Mouse (Mus musculus): Measurements from ENCODE around the gene Kat2b.
"Not testable (repeated sequence)": the region's sequence is repeated elsewhere in the genome, so short reads cannot be mapped to it uniquely, and the experiment has no call there.

The Kat2b gene

GRCm38 (mm10) chr17:53570361-53570875 lies 3.8 kb downstream of the Kat2b start:
- DNase-seq = peak; percentile 67

GRCm38 (mm10) chr17:53570932-53571331 lies 4.3 kb downstream of the Kat2b start:
- DNase-seq = not testable (repeated sequence)

DNA sequence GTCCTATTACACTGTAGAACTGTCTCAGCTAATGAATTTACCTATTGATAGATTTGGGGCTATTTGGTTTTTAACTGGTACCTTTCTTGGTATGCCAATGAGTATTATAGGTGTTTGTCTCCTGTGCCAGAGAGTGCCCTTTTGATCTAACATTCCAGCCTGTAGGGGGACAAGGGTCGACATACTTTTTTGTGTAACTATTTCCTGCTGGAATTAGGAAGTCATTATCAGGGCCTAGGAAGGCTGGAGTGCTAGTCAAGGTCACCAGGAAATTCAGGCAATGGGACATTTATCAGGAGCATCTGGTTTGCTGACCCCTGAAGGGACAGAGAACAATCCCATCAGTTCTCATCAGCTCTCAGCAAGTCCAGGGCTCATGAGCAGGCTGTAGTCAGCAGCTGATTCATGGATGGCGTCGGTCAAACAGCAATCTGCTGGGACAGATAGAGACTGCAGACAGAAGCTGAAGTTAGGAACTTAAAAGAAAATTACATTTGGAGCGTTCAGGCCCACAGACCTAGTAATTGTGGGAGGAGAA lies 6.4 kb downstream of the Kat2b start:
- DNase-seq = no peak

DNA sequence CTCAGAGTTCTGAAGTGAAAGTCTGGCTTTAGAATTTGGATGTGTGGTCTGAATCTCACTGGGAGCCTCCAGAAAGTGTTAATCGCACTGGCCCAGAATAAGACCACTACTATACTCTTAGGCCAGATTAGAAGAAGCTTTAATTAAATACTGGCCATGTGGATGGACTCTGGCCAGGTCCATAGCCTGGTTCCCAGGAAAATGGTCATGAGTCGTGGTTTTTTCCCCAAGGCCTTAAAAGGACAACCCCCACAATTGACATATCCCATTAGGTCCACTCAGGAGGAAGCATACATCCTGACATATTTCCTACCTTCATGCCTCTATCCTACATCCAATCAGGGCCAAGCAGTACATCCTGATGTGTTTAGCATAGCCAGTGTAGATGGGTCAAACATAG lies 10.5 kb downstream of the Kat2b start:
- DNase-seq = no peak

- DNase-seq = no peak
Observed at GRCm38 (mm10) chr17:53577754-53578153, 11.1 kb downstream of the Kat2b start.

DNA sequence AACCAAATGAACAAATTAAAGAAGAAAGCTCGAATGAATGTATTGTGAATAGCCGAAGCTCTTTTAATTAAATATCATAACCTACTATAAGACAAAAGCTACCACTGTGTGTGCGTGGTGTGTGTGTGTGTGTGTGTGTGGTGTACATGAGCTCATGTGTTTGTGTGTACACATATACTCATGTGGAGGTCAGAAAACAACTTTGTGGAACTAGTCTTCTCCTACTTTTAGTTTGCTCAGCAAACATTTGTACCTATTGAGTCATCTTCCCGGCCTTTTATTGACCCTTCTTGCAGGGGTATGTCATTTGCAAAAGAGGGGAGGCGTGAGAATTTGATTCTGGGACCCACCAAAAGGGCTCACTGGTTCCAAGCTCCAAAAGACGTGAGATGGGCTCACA lies 11.6 kb downstream of the Kat2b start:
- DNase-seq = no peak

GRCm38 (mm10) chr17:53578776-53579175 lies 12.1 kb downstream of the Kat2b start:
- DNase-seq = peak; percentile 41

- DNase-seq = no peak
Observed at GRCm38 (mm10) chr17:53579612-53580011, 13.0 kb downstream of the Kat2b start.

DNA sequence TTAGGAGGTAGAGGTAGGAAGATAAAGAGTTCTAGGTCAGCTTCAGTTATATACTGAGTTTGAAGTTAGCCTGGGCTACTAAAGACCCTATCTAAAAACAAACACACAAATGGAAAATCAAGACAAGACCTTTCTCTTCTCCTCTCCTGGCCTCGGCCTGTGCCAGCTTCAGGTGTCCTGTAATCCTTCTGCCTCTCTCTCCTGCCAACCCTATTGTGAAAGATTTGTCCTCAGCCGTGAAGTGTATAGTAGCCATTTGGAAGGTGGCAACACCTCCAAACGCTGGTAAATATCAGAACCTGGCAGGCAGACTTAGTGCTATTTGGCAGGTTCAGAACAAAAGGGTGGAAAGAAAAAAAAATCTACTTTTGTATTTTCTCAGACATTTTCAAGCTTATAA lies 13.6 kb downstream of the Kat2b start:
- no peak for DNase-seq

DNA sequence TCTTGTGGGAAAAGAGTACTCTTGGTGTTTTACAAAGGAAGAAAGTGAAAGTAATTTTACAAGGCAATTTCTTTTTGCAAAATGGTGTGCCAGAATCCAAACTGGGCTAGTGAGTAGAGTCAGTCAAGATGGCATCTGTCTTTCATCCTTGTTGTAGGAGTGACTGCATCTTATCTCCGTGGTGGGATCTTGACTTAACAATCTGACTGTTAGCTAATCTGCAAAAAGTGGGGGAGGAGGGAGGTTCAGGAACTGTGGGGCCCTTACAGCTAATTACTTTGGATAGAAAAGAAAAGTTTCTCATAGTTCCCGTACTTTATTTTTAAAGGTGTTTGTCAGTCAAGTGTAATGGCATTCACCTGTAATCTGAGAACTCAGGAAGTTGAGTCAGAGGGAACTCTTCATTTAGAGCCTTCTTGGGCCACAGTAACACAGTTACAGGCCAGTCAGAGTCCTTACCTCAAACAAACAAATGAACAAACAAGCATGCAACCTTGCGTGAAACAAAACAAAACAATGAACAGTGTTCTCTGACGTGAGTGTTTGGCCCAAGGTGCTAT lies 15.4 kb downstream of the Kat2b start:
- DNase-seq = no peak

DNA sequence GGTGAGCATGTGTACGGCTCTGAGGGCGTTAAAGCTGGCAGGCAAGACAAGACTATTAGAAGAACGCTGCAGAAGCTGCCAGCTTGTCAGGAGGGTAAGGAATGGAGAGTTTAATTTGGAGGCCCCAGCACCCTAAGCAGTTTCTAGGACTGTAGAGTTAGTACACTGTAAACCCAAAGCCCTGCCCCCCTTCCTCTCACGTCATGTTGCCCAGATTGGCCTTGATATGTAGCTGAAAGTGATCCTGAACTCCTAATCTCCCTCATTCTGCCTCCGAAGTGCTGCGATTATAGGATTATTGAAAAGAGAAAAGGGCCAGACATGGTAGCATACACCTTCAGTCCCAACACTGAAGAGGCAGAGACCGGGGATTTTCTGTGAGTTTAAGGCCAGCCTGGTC lies 16.1 kb downstream of the Kat2b start:
- no peak for DNase-seq

GRCm38 (mm10) chr17:53583846-53584579 lies 17.4 kb downstream of the Kat2b start:
- DNase-seq = no peak

DNA sequence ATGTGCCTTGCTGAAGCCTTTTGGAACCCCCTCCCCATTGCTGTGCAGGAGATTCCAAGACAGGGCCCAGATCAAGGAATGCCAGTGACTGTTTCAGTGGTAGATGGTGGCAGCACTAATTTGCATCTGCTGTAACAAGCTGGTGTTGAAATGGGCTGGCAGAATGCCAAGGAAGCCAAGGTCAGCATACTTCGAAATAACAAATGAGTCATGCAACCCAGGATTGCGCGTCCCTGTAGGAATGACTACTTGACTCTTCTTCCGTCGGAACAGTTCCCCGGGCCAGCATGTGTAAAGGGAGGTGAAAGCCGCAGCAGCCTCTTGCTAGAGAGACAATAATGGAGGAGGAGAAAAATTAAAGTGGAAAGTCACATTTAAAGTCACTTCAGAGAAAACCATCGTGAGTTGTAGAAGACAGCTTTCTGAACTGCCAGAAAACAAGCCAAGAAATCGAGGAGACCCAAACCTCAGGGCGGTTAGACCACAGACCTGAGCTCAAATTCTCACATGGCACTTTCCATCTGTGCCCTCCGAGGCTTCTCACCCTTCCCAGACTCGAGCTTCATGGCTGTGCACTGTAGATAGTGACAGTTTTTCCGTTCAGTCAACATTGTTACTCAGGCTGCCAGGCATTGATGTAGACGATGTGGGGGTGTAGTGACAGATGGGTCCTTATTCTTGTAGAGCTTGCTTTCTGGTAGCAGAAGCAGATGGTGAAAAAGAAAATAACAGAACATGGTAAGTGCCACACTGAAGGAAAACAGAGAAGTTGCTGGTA lies 20.6 kb downstream of the Kat2b start:
- peak; percentile 74 for DNase-seq

GRCm38 (mm10) chr17:53588097-53588855 lies 21.6 kb downstream of the Kat2b start:
- DNase-seq = no peak

- DNase-seq = no peak
Observed at GRCm38 (mm10) chr17:53590110-53590509, 23.4 kb downstream of the Kat2b start.

DNA sequence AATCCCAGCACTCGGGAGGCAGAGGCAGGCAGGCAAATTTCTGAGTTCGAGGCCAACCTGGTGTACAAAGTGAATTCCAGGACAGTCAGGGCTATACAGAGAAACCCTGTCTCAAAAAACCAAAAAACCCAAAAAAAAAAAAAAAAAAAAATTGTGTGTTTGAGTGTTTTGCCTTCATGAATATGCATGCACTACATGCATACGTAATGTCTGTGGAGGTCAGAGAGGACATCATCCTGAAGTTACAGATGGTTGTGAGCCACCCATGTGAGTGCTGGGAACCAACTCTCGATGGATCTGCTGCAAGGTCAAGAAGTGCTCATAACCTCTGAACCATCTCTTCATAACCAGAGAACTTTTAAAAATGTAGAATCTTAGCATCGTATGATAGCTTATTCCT lies 25.2 kb downstream of the Kat2b start:
- no peak for DNase-seq

DNA sequence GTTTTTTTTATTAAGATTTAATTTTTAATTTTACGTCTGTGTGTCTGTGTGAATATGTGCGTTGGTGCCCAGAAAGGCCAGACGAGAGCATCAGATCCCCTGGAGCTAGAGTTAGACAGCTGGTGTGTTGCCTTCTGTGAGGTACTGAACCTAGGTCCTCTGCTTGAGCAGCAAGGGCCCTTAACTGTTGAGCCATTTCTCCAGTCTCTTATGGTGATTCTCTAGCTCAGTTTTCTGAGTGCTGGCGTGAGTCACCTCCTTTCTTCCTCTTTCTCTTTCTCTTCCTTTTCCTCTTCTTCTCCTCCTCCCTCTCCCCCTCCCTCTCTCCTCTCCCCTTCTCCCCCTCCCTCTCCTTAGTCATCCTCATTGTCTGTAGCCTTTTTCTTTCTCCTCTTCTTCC lies 27.9 kb downstream of the Kat2b start:
- DNase-seq = no peak

DNA sequence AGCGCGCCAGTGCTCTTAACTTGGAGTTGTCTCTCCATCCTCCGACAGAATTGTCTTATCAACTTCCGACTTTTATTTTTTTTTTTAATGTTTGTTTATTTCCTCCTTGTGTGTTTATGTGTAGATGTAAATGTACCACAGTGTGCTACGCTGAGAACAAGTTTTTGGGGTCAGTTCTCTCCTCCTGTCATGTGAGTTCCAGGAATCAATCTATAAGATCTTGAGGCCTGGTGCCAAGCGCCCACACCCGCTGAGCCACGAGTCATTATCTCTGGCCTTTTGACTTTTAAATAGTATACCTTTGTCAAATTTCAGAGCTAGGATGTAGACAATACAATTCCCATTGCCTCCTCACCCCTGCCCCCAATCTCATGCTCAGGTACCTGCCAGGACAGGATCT lies 28.9 kb downstream of the Kat2b start:
- peak; percentile 36 for DNase-seq

GRCm38 (mm10) chr17:53596314-53596882 lies 29.7 kb downstream of the Kat2b start:
- DNase-seq = peak; percentile 33

- no peak for DNase-seq
Observed at GRCm38 (mm10) chr17:53596941-53597790, 30.5 kb downstream of the Kat2b start.

GRCm38 (mm10) chr17:53598571-53598970 lies 31.9 kb downstream of the Kat2b start:
- no peak for DNase-seq
